Mouse (Mus musculus): ENCODE measurements around the gene Naa38. TPM values are rescaled to one million over a fixed set of nuclear protein-coding genes. Genes with fewer than 3 reads are reported as not detected.

Naa38 gene
- polyA plus RNA-seq, 1 experiment: 69.8 TPM

DNA sequence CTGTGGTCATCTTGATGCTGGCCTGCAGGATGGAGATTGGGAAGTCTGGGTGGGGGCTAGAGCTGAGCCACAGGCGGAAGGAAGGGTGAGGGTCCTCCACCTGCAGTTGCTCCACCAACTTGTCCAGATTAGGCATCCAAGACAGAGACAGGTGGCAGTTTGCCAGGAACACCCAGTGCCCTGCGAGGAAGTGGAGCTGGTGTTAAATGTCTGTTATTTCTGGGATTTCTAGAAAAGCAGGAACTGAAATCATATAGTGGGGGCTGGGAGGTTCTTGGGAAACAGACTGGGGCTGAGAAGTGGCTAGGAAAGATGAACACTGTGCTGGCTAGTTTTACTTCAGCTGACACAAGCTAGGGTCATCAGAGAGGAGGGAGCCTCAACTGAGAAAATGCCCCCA lies 34.0 kb downstream of the Naa38 start:
- Histone ChIP-seq H3K4me3 (ENCODE audit: insufficient read depth, low read length) (no peak overlapping the region), H3K4me1 (ENCODE audit: control insufficient read depth, insufficient read depth, low read length) (peaks cover 15% of the 10 kb centered on the region), H3K27ac (ENCODE audit: insufficient read depth, low read depth, low read length) (peak overlapping the region; percentile 29; the same call in 1 of the 2 replicates)
- TF ChIP-seq POLR2A (IDR thresholded peaks at IDR 0.05; ENCODE audit: borderline replicate concordance, low read depth, low read length) (no peak), CTCF (IDR thresholded peaks at IDR 0.05; ENCODE audit: low read depth, low read length) (no peak)

GRCm38 (mm10) chr11:69430631-69431030 lies 35.3 kb downstream of the Naa38 start:
- H3K27ac ChIP-seq (ENCODE audit: insufficient read depth, low read depth, low read length): no peak overlapping the region
- H3K4me3 ChIP-seq (ENCODE audit: insufficient read depth, low read length): no peak overlapping the region
- H3K4me1 ChIP-seq (ENCODE audit: control insufficient read depth, insufficient read depth, low read length): peaks cover 14% of the 10 kb centered on the region
- TF ChIP-seq CTCF (IDR thresholded peaks at IDR 0.05; ENCODE audit: low read depth, low read length) (no peak), POLR2A (IDR thresholded peaks at IDR 0.05; ENCODE audit: borderline replicate concordance, low read depth, low read length) (no peak)

- Histone ChIP-seq H3K27ac (ENCODE audit: insufficient read depth, low read depth, low read length) (no peak overlapping the region), H3K4me3 (ENCODE audit: insufficient read depth, low read length) (no peak overlapping the region), H3K4me1 (ENCODE audit: control insufficient read depth, insufficient read depth, low read length) (peaks cover 14% of the 10 kb centered on the region)
- peak; percentile 64 for TF ChIP-seq CTCF (IDR thresholded peaks at IDR 0.05; ENCODE audit: low read depth, low read length)
- TF ChIP-seq POLR2A (IDR thresholded peaks at IDR 0.05; ENCODE audit: borderline replicate concordance, low read depth, low read length): no peak
Observed at GRCm38 (mm10) chr11:69431829-69432639, 36.7 kb downstream of the Naa38 start.

DNA sequence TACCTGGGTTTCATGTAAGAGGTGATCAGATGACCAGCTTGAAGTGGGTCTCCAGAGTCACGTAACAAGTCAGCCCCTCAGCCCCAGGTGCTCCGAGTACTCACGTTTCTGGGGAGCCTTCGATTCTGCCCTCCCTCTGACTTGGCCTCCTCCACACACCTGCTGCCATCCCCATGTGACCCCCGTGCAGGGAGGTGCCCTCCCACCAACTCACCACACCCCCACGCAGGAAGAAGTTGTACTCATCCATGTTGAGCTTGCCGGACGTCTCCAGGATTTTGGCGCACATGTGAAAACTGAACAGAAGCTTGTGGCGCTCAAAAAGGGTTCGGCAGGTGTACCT lies 37.3 kb downstream of the Naa38 start:
- peaks cover 14% of the 10 kb centered on the region for H3K4me1 ChIP-seq (ENCODE audit: control insufficient read depth, insufficient read depth, low read length)
- TF ChIP-seq POLR2A (IDR thresholded peaks at IDR 0.05; ENCODE audit: borderline replicate concordance, low read depth, low read length): no peak
- no peak for TF ChIP-seq CTCF (IDR thresholded peaks at IDR 0.05; ENCODE audit: low read depth, low read length)
- no peak overlapping the region for H3K4me3 ChIP-seq (ENCODE audit: insufficient read depth, low read length)
- H3K27ac ChIP-seq (ENCODE audit: insufficient read depth, low read depth, low read length): no peak overlapping the region

DNA sequence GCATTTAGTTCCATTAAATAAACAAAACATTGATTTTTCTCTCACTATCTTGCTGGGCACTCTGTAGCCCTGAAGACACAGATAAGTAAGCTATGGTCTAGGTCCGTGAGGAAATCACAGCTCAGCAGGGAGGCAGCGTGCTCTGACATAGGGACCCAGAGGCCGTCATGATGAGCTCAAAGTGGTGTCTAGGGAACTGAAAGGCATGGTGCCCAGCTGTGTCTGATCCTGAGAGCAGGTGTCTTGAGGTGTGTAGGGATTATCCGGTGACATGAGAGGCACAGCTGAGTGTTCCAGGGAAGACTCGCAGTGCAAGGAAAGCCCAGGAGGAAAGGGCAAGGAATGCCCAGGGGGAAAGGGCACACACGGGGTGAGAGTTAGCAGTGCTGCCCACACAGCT lies 37.9 kb downstream of the Naa38 start:
- Histone ChIP-seq H3K27ac (ENCODE audit: insufficient read depth, low read depth, low read length) (no peak overlapping the region), H3K4me1 (ENCODE audit: control insufficient read depth, insufficient read depth, low read length) (peaks cover 14% of the 10 kb centered on the region), H3K4me3 (ENCODE audit: insufficient read depth, low read length) (no peak overlapping the region)
- TF ChIP-seq CTCF (IDR thresholded peaks at IDR 0.05; ENCODE audit: low read depth, low read length) (no peak), POLR2A (IDR thresholded peaks at IDR 0.05; ENCODE audit: borderline replicate concordance, low read depth, low read length) (no peak)

DNA sequence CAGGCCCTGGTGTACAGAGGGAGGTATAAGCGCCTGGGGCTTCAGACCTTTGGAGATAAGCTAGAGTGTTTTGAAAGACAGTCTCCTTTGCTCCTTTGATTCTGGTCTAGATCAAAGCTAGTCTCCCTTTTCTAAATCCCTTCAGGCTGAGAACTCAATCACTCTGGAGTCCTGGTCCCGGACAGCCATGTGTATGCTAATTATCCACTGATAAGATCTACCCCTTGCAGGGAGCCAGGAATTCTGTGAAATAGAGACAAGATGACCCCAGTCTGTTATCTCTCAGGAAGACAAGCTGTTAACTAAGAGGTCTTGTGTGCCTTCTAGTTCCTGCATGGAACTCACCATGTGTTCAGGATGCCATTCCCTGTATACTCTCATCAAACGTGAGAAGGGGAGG lies 42.0 kb downstream of the Naa38 start:
- TF ChIP-seq CTCF (IDR thresholded peaks at IDR 0.05; ENCODE audit: low read depth, low read length) (no peak), POLR2A (IDR thresholded peaks at IDR 0.05; ENCODE audit: borderline replicate concordance, low read depth, low read length) (no peak)
- H3K4me3 ChIP-seq (ENCODE audit: insufficient read depth, low read length): no peak overlapping the region
- no peak overlapping the region for H3K27ac ChIP-seq (ENCODE audit: insufficient read depth, low read depth, low read length)
- H3K4me1 ChIP-seq (ENCODE audit: control insufficient read depth, insufficient read depth, low read length): no peaks in the 10 kb centered on the region; the same call in 1 of the 2 replicates

- Histone ChIP-seq H3K4me3 (ENCODE audit: insufficient read depth, low read length) (no peak overlapping the region), H3K4me1 (ENCODE audit: control insufficient read depth, insufficient read depth, low read length) (peaks cover 8% of the 10 kb centered on the region), H3K27ac (ENCODE audit: insufficient read depth, low read depth, low read length) (no peak overlapping the region)
- no peak for TF ChIP-seq CTCF (IDR thresholded peaks at IDR 0.05; ENCODE audit: low read depth, low read length)
- TF ChIP-seq POLR2A (IDR thresholded peaks at IDR 0.05; ENCODE audit: borderline replicate concordance, low read depth, low read length): no peak
Observed at GRCm38 (mm10) chr11:69443328-69443727, 48.0 kb downstream of the Naa38 start.

Other genes starting within 250 kb of the Naa38 start
- not detected in 2 replicates for gene Alox12b, start 238.5 kb upstream of the Naa38 start, polyA plus RNA-seq (2012; ENCODE audit: insufficient read depth, insufficient read length, missing spikeins)
- not detected in 2 replicates for gene Alox8, start 197.6 kb upstream of the Naa38 start, polyA plus RNA-seq (2012; ENCODE audit: insufficient read depth, insufficient read length, missing spikeins)
- gene Gucy2e, start 158.5 kb upstream of the Naa38 start, polyA plus RNA-seq (2012; ENCODE audit: insufficient read depth, insufficient read length, missing spikeins): not detected in 2 replicates
- 15.4 and 16.8 TPM in 2 replicates for gene Cntrob, start 71.7 kb upstream of the Naa38 start, polyA plus RNA-seq (2012; ENCODE audit: insufficient read depth, insufficient read length, missing spikeins)
- 109 and 110 TPM in 2 replicates for gene Trappc1, start 71.5 kb upstream of the Naa38 start, polyA plus RNA-seq (2012; ENCODE audit: insufficient read depth, insufficient read length, missing spikeins)
- gene Kcnab3, start 69.2 kb upstream of the Naa38 start, polyA plus RNA-seq (2012; ENCODE audit: insufficient read depth, insufficient read length, missing spikeins): 0.43 and 0.88 TPM in 2 replicates
- 4.6 and 4.8 TPM in 2 replicates for gene Rnf227, start 55.0 kb upstream of the Naa38 start, polyA plus RNA-seq (2012; ENCODE audit: insufficient read depth, insufficient read length, missing spikeins)
- gene Chd3, start 26.1 kb upstream of the Naa38 start, polyA plus RNA-seq (2012; ENCODE audit: insufficient read depth, insufficient read length, missing spikeins): 134 and 137 TPM in 2 replicates
- gene Cyb5d1, start 144 bp downstream of the Naa38 start, polyA plus RNA-seq (2012; ENCODE audit: insufficient read depth, insufficient read length, missing spikeins): 22.5 and 23.2 TPM in 2 replicates
- gene Tmem88, start 2.7 kb downstream of the Naa38 start, polyA plus RNA-seq (2012; ENCODE audit: insufficient read depth, insufficient read length, missing spikeins): not detected in 2 replicates
- gene Kdm6b, start 18.2 kb downstream of the Naa38 start, polyA plus RNA-seq (2012; ENCODE audit: insufficient read depth, insufficient read length, missing spikeins): 8.1 and 9.3 TPM in 2 replicates
- 0.72 and 0.76 TPM in 2 replicates for gene Dnah2, start 153.6 kb downstream of the Naa38 start, polyA plus RNA-seq (2012; ENCODE audit: insufficient read depth, insufficient read length, missing spikeins)
- 0.33 TPM in 1 of 2 replicates, not detected in the other for gene Efnb3, start 164.7 kb downstream of the Naa38 start, polyA plus RNA-seq (2012; ENCODE audit: insufficient read depth, insufficient read length, missing spikeins)
- gene Wrap53, start 184.8 kb downstream of the Naa38 start, polyA plus RNA-seq (2012; ENCODE audit: insufficient read depth, insufficient read length, missing spikeins): 8.2 and 8.8 TPM in 2 replicates
- 76.1 and 79.7 TPM in 2 replicates for gene Trp53, start 184.9 kb downstream of the Naa38 start, polyA plus RNA-seq (2012; ENCODE audit: insufficient read depth, insufficient read length, missing spikeins)
- gene Atp1b2, start 210.5 kb downstream of the Naa38 start, polyA plus RNA-seq (2012; ENCODE audit: insufficient read depth, insufficient read length, missing spikeins): not detected in 2 replicates
- not detected in 2 replicates for gene Shbg, start 222.4 kb downstream of the Naa38 start, polyA plus RNA-seq (2012; ENCODE audit: insufficient read depth, insufficient read length, missing spikeins)
- gene Sat2, start 226.5 kb downstream of the Naa38 start, polyA plus RNA-seq (2012; ENCODE audit: insufficient read depth, insufficient read length, missing spikeins): 2.5 and 4.3 TPM in 2 replicates
- gene Fxr2, start 237.5 kb downstream of the Naa38 start, polyA plus RNA-seq (2012; ENCODE audit: insufficient read depth, insufficient read length, missing spikeins): 54.1 and 64.6 TPM in 2 replicates